Mouse (Mus musculus) lung, embryonic 15.5 days (tissue): ENCODE measurements around the gene Il16. TPM values are rescaled to one million over a fixed set of nuclear protein-coding genes. Genes with fewer than 3 reads are reported as not detected.
A peak's percentile ranks its signal among the peaks of the same experiment; 100 is the strongest.

ENCODE experiments used
- ATAC-seq: fragments of 200-750 bp; cut with Nextera tagmentation; 2 replicates; pipeline ENCODE4 v1.8.0; 2017; ENCODE audit warnings: moderate number of reproducible peaks, borderline replicate concordance; ENCODE audit not compliant: low FRiP score, low TSS enrichment; ENCODE audit errors: extremely low read depth
- H3K27ac ChIP-seq: fragments of 300-500 bp; sonication (generic); 2 replicates; pipeline ENCODE4 v1.5.1; 2015; ENCODE audit warnings: moderate library complexity, mild to moderate bottlenecking, inconsistent platforms
- H3K27me3 ChIP-seq: fragments of 300-500 bp; sonication (generic); 2 replicates; pipeline ENCODE4 v1.6.1; 2015; ENCODE audit warnings: inconsistent platforms
- H3K36me3 ChIP-seq: fragments of 300-500 bp; sonication (generic); 2 replicates; pipeline ENCODE4 v1.6.1; 2015; ENCODE audit warnings: inconsistent platforms
- H3K4me1 ChIP-seq: fragments of 300-500 bp; sonication (generic); 2 replicates; pipeline ENCODE4 v1.6.1; 2015; ENCODE audit warnings: inconsistent platforms
- H3K4me2 ChIP-seq: fragments of 300-500 bp; sonication (generic); 2 replicates; pipeline ENCODE4 v1.6.1; 2015; ENCODE audit warnings: inconsistent platforms, mild to moderate bottlenecking, moderate library complexity
- H3K4me3 ChIP-seq: fragments of 300-500 bp; sonication (generic); 2 replicates; pipeline ENCODE4 v1.5.1; 2015; ENCODE audit warnings: mild to moderate bottlenecking, inconsistent platforms
- H3K9ac ChIP-seq: fragments of 300-500 bp; sonication (generic); 2 replicates; pipeline ENCODE4 v1.6.1; 2015; ENCODE audit warnings: inconsistent platforms
- H3K9me3 ChIP-seq: fragments of 300-500 bp; sonication (generic); 2 replicates; pipeline ENCODE4 v1.6.1; 2016; ENCODE audit warnings: inconsistent platforms
- WGBS: fragments of 180-500 bp; shearing (Covaris S2); methylation state at CpG from one replicate; pipeline ENCODE4 v1.1.7; 2015; 5-methylcytosine and 5-hydroxymethylcytosine counted together
- polyA plus RNA-seq: library from polyadenylated mRNA; unstranded; fragments of >200 nt; fragmentation: Nextera tagmentation; extraction: Ambion mirVana; gene quantifications from 2 replicates; pipeline ENCODE4 v1.2.1, GENCODE M21; 2015

The Il16 gene
- polyA plus RNA-seq, 1 experiment from 2014 or later: 5.5 TPM

GRCm38 (mm10) chr7:83633856-83634255 lies 111.7 kb downstream of the Il16 start:
- WGBS: 82% methylated on average over 6 of the region's 6 CpGs
- Histone ChIP-seq H3K27me3 (no peaks in the 10 kb centered on the region), H3K4me3 (no peak overlapping the region), H3K9me3 (no peaks in the 10 kb centered on the region), H3K9ac (no peak overlapping the region), H3K27ac (no peak overlapping the region), H3K36me3 (peaks cover 10% of the 10 kb centered on the region; the same call in 1 of the 2 replicates), H3K4me1 (peaks cover 19% of the 10 kb centered on the region), H3K4me2 (no peak overlapping the region)
- ATAC-seq: no peak

- H3K27ac ChIP-seq: no peak overlapping the region
- H3K9me3 ChIP-seq: no peaks in the 10 kb centered on the region
- H3K27me3 ChIP-seq: no peaks in the 10 kb centered on the region
- 0 out of 2 replicates have a peak, but pooled peaks cover under 1% of the 10 kb centered on the region for H3K36me3 ChIP-seq
- peak overlapping the region; percentile 89 for H3K4me2 ChIP-seq
- 34% methylated on average over 6 of the region's 6 CpGs for WGBS
- H3K4me1 ChIP-seq: peaks cover 19% of the 10 kb centered on the region
- H3K4me3 ChIP-seq: peak overlapping the region; percentile 69
- H3K9ac ChIP-seq: peak overlapping the region; percentile 80
- no peak for ATAC-seq
Observed at GRCm38 (mm10) chr7:83632682-83633120, 112.8 kb downstream of the Il16 start.

GRCm38 (mm10) chr7:83631828-83632681 lies 113.5 kb downstream of the Il16 start, which contains the start of gene Stard5:
TSS of gene Stard5 (plus strand) at chr7:83631959.
- H3K4me3 ChIP-seq: peak within 1 kb of the TSS; percentile 69
- H3K4me2 ChIP-seq: peak within 1 kb of the TSS; percentile 89
- peaks cover 19% of the 10 kb centered on the region for H3K4me1 ChIP-seq
- peak within 1 kb of the TSS; percentile 76 for H3K27ac ChIP-seq
- H3K36me3 ChIP-seq: no peaks in the 10 kb centered on the region
- H3K9ac ChIP-seq: peak within 1 kb of the TSS; percentile 80
- H3K9me3 ChIP-seq: no peaks in the 10 kb centered on the region
- WGBS: under 1% methylated on average over 35 of the region's 35 CpGs
- peak; percentile 98 for ATAC-seq
- H3K27me3 ChIP-seq: no peaks in the 10 kb centered on the region

- no peaks in the 10 kb centered on the region for H3K36me3 ChIP-seq
- 0 out of 2 replicates have a peak overlapping the region, but pooled peaks have one; percentile 21 for H3K27ac ChIP-seq
- peaks cover 19% of the 10 kb centered on the region for H3K4me1 ChIP-seq
- H3K9me3 ChIP-seq: no peaks in the 10 kb centered on the region
- H3K9ac ChIP-seq: peak overlapping the region; percentile 43
- peak overlapping the region; percentile 69 for H3K4me3 ChIP-seq
- ATAC-seq: no peak
- H3K27me3 ChIP-seq: no peaks in the 10 kb centered on the region
- H3K4me2 ChIP-seq: peak overlapping the region; percentile 89
- WGBS: 9% methylated on average over 11 of the region's 11 CpGs
Observed at GRCm38 (mm10) chr7:83631073-83631827, 114.3 kb downstream of the Il16 start.

GRCm38 (mm10) chr7:83627369-83627768 lies 118.2 kb downstream of the Il16 start:
- Histone ChIP-seq H3K4me1 (peaks cover 8% of the 10 kb centered on the region), H3K4me3 (no peak overlapping the region), H3K9ac (no peak overlapping the region), H3K27ac (no peak overlapping the region), H3K27me3 (no peaks in the 10 kb centered on the region), H3K36me3 (no peaks in the 10 kb centered on the region), H3K9me3 (no peaks in the 10 kb centered on the region), H3K4me2 (no peak overlapping the region)
- WGBS: 85% methylated on average over 4 of the region's 4 CpGs
- ATAC-seq: no peak

GRCm38 (mm10) chr7:83626557-83627257 lies 118.8 kb downstream of the Il16 start:
- H3K4me3 ChIP-seq: no peak overlapping the region
- H3K4me1 ChIP-seq: peaks cover 7% of the 10 kb centered on the region; the same call in 1 of the 2 replicates
- 71% methylated on average over 8 of the region's 8 CpGs for WGBS
- no peak for ATAC-seq
- no peak overlapping the region for H3K27ac ChIP-seq
- H3K27me3 ChIP-seq: no peaks in the 10 kb centered on the region
- H3K9ac ChIP-seq: no peak overlapping the region
- no peak overlapping the region for H3K4me2 ChIP-seq
- H3K9me3 ChIP-seq: no peaks in the 10 kb centered on the region
- no peaks in the 10 kb centered on the region for H3K36me3 ChIP-seq

- Histone ChIP-seq H3K27me3 (no peaks in the 10 kb centered on the region), H3K4me1 (no peaks in the 10 kb centered on the region), H3K9me3 (no peaks in the 10 kb centered on the region), H3K4me2 (no peak overlapping the region), H3K9ac (no peak overlapping the region), H3K27ac (no peak overlapping the region), H3K4me3 (no peak overlapping the region), H3K36me3 (no peaks in the 10 kb centered on the region)
- ATAC-seq: no peak
- WGBS: 67% methylated on average over 1 of the region's 1 CpGs
Observed at GRCm38 (mm10) chr7:83624065-83624464, 121.5 kb downstream of the Il16 start.

- Histone ChIP-seq H3K4me1 (no peaks in the 10 kb centered on the region), H3K27ac (no peak overlapping the region), H3K9ac (no peak overlapping the region), H3K4me3 (no peak overlapping the region), H3K36me3 (no peaks in the 10 kb centered on the region), H3K4me2 (no peak overlapping the region), H3K27me3 (no peaks in the 10 kb centered on the region), H3K9me3 (no peaks in the 10 kb centered on the region)
- no peak for ATAC-seq
- 86% methylated on average over 6 of the region's 6 CpGs for WGBS
Observed at GRCm38 (mm10) chr7:83622582-83622981, 122.9 kb downstream of the Il16 start.

- no peak overlapping the region for H3K9ac ChIP-seq
- WGBS: 96% methylated on average over 1 of the region's 1 CpGs
- H3K9me3 ChIP-seq: no peaks in the 10 kb centered on the region
- H3K36me3 ChIP-seq: no peaks in the 10 kb centered on the region
- H3K4me1 ChIP-seq: no peaks in the 10 kb centered on the region
- no peak for ATAC-seq
- no peak overlapping the region for H3K4me3 ChIP-seq
- no peak overlapping the region for H3K4me2 ChIP-seq
- H3K27ac ChIP-seq: no peak overlapping the region
- H3K27me3 ChIP-seq: no peaks in the 10 kb centered on the region
Observed at GRCm38 (mm10) chr7:83618709-83619108, 126.8 kb downstream of the Il16 start.

- 87% methylated on average over 3 of the region's 3 CpGs for WGBS
- H3K9me3 ChIP-seq: no peaks in the 10 kb centered on the region
- no peak overlapping the region for H3K4me3 ChIP-seq
- H3K4me2 ChIP-seq: no peak overlapping the region
- H3K9ac ChIP-seq: no peak overlapping the region
- no peak overlapping the region for H3K27ac ChIP-seq
- no peak for ATAC-seq
- no peaks in the 10 kb centered on the region for H3K4me1 ChIP-seq
- no peaks in the 10 kb centered on the region for H3K27me3 ChIP-seq
- H3K36me3 ChIP-seq: no peaks in the 10 kb centered on the region
Observed at GRCm38 (mm10) chr7:83616268-83616667, 129.3 kb downstream of the Il16 start.

- WGBS: 81% methylated on average over 8 of the region's 8 CpGs
- Histone ChIP-seq H3K27me3 (no peaks in the 10 kb centered on the region), H3K27ac (no peak overlapping the region), H3K4me1 (no peaks in the 10 kb centered on the region), H3K9me3 (no peaks in the 10 kb centered on the region), H3K36me3 (no peaks in the 10 kb centered on the region), H3K4me2 (no peak overlapping the region), H3K9ac (no peak overlapping the region), H3K4me3 (no peak overlapping the region)
- no peak for ATAC-seq
Observed at GRCm38 (mm10) chr7:83615815-83616214, 129.7 kb downstream of the Il16 start.
